Mouse (Mus musculus) hindbrain, embryonic 15.5 days (tissue): ENCODE data around the gene Uqcr11. TPM values are rescaled to one million over a fixed set of nuclear protein-coding genes. Genes with fewer than 3 reads are reported as not detected.

Source experiments
- ATAC-seq: fragments of 200-750 bp; cut with Nextera tagmentation; 2 replicates; pipeline ENCODE4 v1.8.0; 2017; ENCODE audit warnings: low read depth, moderate number of reproducible peaks, moderate TSS enrichment; ENCODE audit not compliant: low FRiP score
- H3K27ac ChIP-seq: fragments of 300-500 bp; sonication (generic); replicated peaks from 2 replicates; pipeline ENCODE4 v1.5.1; 2015; ENCODE audit warnings: mild to moderate bottlenecking, inconsistent platforms
- H3K27me3 ChIP-seq: fragments of 300-500 bp; sonication (generic); 2 replicates; pipeline ENCODE4 v1.6.1; 2015; ENCODE audit warnings: control low read depth, inconsistent platforms
- H3K36me3 ChIP-seq: fragments of 300-500 bp; sonication (generic); 2 replicates; pipeline ENCODE4 v1.6.1; 2015; ENCODE audit warnings: control low read depth, inconsistent platforms
- H3K4me1 ChIP-seq: fragments of 300-500 bp; sonication (generic); replicated peaks from 2 replicates; pipeline ENCODE4 v1.6.1; 2015; ENCODE audit warnings: control low read depth, inconsistent platforms
- H3K4me2 ChIP-seq: fragments of 300-500 bp; sonication (generic); 2 replicates; pipeline ENCODE4 v1.6.1; 2015; ENCODE audit warnings: moderate library complexity, mild to moderate bottlenecking, inconsistent platforms
- H3K4me3 ChIP-seq: fragments of 300-500 bp; sonication (generic); 2 replicates; pipeline ENCODE4 v1.5.1; 2015; ENCODE audit warnings: mild to moderate bottlenecking, inconsistent platforms
- H3K9ac ChIP-seq: fragments of 300-500 bp; sonication (generic); 2 replicates; pipeline ENCODE4 v1.6.1; 2015; ENCODE audit warnings: inconsistent platforms
- H3K9me3 ChIP-seq: fragments of 300-500 bp; sonication (generic); 2 replicates; pipeline ENCODE4 v1.6.1; 2016; ENCODE audit warnings: control low read depth, inconsistent platforms
- WGBS: fragments of 180-500 bp; shearing (Covaris S2); methylation state at CpG from one replicate; pipeline ENCODE4 v1.1.7; 2015; 5-methylcytosine and 5-hydroxymethylcytosine counted together
- polyA plus RNA-seq: library from polyadenylated mRNA; unstranded; fragments of >200 nt; fragmentation: Nextera tagmentation; extraction: Ambion mirVana; gene quantifications from 2 replicates; pipeline ENCODE4 v1.2.1, GENCODE M21; 2015

Uqcr11 gene
- polyA plus RNA-seq, 1 experiment from 2014 or later: 711 TPM

DNA sequence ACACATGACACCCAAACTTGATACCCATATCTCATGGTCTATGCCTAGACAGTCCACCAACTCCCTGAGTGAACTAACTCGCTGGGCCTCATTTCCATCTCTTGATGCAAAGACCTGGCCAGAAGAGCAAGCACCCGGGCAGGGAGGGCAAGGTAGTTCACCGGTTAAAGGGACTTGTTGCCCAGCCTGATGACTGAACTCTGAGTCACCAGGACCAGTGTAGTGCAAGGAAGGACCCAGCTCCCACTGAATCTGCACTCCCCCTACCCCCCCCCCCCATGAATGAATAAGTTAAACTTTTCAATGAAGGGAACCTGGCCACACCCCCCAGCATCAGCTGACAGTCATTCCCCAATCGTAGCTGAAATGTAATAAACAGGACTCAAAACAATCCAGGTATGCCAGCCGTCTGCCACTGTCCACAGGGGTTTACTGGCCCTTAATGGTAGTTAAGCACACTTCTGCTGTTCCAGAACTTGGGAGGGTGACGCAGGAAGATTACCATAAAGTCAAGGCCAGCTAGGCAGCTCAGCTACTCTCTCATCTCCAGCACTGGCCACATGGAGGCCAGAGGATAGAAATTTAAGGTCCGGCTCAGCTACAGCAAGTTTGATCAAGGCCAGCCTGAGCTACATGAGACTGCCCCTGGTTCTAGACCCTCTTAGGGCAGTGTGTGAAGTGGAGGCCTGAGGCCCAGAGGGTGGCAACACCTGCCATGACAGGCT lies 23.8 kb downstream of the Uqcr11 start:
- 75% methylated on average over 7 of the region's 7 CpGs for WGBS
- peak overlapping the region; percentile 89 for H3K4me2 ChIP-seq
- peaks cover 36% of the 10 kb centered on the region for H3K4me1 ChIP-seq
- H3K27me3 ChIP-seq: no peaks in the 10 kb centered on the region
- peaks cover 42% of the 10 kb centered on the region for H3K36me3 ChIP-seq
- peak overlapping the region; percentile 94 for H3K4me3 ChIP-seq
- H3K27ac ChIP-seq: no peak overlapping the region
- 0 out of 2 replicates have a peak overlapping the region, but pooled peaks have one; percentile 13 for H3K9ac ChIP-seq
- H3K9me3 ChIP-seq: no peaks in the 10 kb centered on the region
- ATAC-seq: no peak

- 57% methylated on average over 10 of the region's 10 CpGs for WGBS
- no peak overlapping the region for H3K4me3 ChIP-seq
- no peaks in the 10 kb centered on the region for H3K9me3 ChIP-seq
- H3K4me2 ChIP-seq: no peak overlapping the region
- H3K27ac ChIP-seq: no peak overlapping the region
- H3K36me3 ChIP-seq: peaks cover 33% of the 10 kb centered on the region
- ATAC-seq: no peak
- no peak overlapping the region for H3K9ac ChIP-seq
- peaks cover 6% of the 10 kb centered on the region for H3K4me1 ChIP-seq
- H3K27me3 ChIP-seq: no peaks in the 10 kb centered on the region
Measured at GRCm38 (mm10) chr10:80377716-80378115, 28.9 kb downstream of the Uqcr11 start.

DNA sequence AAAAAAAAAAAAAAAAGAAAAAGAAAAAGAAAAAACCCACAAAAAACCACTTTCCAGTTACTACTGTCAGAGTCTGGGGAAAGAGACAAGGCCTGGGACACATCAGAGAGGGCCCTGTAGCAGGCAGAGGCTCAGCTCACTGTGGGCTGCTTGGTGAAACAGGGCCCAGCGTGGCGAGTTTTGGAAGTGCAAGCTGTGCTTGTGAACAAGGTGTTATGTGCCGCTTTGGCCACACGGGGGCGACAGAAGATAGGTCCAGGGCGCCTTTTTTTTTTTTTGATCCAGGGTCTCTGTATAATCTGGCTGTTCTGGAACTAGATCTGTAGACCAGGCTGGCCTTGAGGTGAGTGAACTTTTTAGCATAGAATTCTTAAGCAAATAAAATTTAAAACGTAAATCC lies 30.5 kb downstream of the Uqcr11 start:
- Histone ChIP-seq H3K27me3 (no peaks in the 10 kb centered on the region), H3K36me3 (peaks cover 19% of the 10 kb centered on the region), H3K4me2 (no peak overlapping the region), H3K9me3 (no peaks in the 10 kb centered on the region), H3K4me3 (no peak overlapping the region), H3K9ac (no peak overlapping the region), H3K27ac (no peak overlapping the region), H3K4me1 (peaks cover 11% of the 10 kb centered on the region)
- WGBS: 1% methylated on average over 7 of the region's 7 CpGs
- no peak for ATAC-seq

DNA sequence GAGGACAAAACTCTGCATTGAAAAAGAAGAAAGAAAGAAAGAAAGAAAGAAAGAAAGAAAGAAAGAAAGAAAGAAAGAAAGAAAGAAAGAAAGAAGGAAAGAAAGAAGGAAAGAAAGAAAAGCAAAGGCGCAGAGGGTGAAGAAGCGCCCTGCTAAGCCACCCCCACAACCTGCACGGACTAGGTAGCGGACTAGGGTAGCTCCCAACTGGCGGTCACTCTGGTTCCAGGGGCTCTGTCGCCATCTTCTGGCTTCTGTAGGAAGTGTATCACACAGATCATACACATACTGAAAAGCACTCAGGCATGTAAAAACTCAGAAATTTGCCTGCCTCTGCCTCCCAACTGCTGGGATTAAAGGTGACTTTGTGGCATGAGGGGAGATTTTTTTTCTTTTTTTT lies 32.6 kb downstream of the Uqcr11 start:
- Histone ChIP-seq H3K27ac (no peak overlapping the region), H3K27me3 (no peaks in the 10 kb centered on the region), H3K9me3 (no peaks in the 10 kb centered on the region), H3K4me3 (no peak overlapping the region), H3K4me2 (no peak overlapping the region), H3K9ac (no peak overlapping the region), H3K36me3 (0 out of 2 replicates have a peak, but pooled peaks cover 1% of the 10 kb centered on the region), H3K4me1 (peaks cover 10% of the 10 kb centered on the region)
- no peak for ATAC-seq
- 21% methylated on average over 6 of the region's 6 CpGs for WGBS

- Histone ChIP-seq H3K9ac (no peak overlapping the region), H3K4me1 (peaks cover 10% of the 10 kb centered on the region), H3K27ac (no peak overlapping the region), H3K4me3 (no peak overlapping the region), H3K4me2 (no peak overlapping the region), H3K27me3 (no peaks in the 10 kb centered on the region; the same call in 1 of the 2 replicates), H3K9me3 (no peaks in the 10 kb centered on the region), H3K36me3 (no peaks in the 10 kb centered on the region)
- no peak for ATAC-seq
- WGBS: 78% methylated on average over 6 of the region's 6 CpGs
Measured at GRCm38 (mm10) chr10:80372706-80373105, 33.9 kb downstream of the Uqcr11 start.

GRCm38 (mm10) chr10:80371983-80372382 lies 34.6 kb downstream of the Uqcr11 start:
- 48% methylated on average over 9 of the region's 9 CpGs for WGBS
- Histone ChIP-seq H3K9ac (no peak overlapping the region), H3K4me1 (peaks cover 10% of the 10 kb centered on the region), H3K27me3 (no peaks in the 10 kb centered on the region; the same call in 1 of the 2 replicates), H3K36me3 (no peaks in the 10 kb centered on the region), H3K4me2 (peak overlapping the region; percentile 44), H3K9me3 (no peaks in the 10 kb centered on the region), H3K27ac (peak overlapping the region; percentile 25; the same call in 1 of the 2 replicates), H3K4me3 (peak overlapping the region; percentile 27; the same call in 1 of the 2 replicates)
- no peak for ATAC-seq

DNA sequence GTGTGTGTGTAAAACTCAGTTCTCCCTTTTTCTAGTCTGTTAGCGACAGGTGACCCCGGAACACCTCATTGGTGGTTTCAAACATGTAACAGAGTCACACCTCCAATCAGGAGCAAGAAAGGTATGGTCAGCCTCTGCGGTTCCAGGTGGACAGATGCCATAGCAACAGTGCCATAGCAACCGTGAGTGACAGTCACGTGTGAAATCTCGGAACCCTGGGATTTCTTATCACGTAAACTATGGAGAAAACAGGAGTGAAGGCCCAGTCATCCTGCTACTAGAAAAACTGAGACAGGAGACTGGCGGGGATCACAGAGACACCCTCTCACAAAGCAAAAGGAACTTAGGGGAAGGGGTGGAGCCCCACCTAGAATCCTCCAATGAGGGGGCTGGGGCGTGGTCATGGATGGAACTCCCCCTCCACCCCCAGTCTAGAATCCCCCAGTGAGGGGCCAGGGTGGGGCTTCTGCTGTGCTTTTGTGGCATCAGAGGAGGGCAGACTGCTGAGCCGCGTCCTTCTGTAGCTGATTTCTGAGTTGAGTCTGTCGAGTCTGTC lies 35.1 kb downstream of the Uqcr11 start:
- Histone ChIP-seq H3K4me3 (peak overlapping the region; percentile 27), H3K4me2 (peak overlapping the region; percentile 44), H3K36me3 (no peaks in the 10 kb centered on the region), H3K27me3 (no peaks in the 10 kb centered on the region; the same call in 1 of the 2 replicates), H3K9ac (no peak overlapping the region), H3K27ac (peak overlapping the region; percentile 25; the same call in 1 of the 2 replicates), H3K9me3 (no peaks in the 10 kb centered on the region), H3K4me1 (peaks cover 10% of the 10 kb centered on the region)
- WGBS: 4% methylated on average over 12 of the region's 12 CpGs
- peak; percentile 90 for ATAC-seq

- H3K27me3 ChIP-seq: peaks cover under 1% of the 10 kb centered on the region; the same call in 1 of the 2 replicates
- no peak overlapping the region for H3K9ac ChIP-seq
- no peak overlapping the region for H3K4me3 ChIP-seq
- H3K4me1 ChIP-seq: peaks cover 10% of the 10 kb centered on the region
- no peak overlapping the region for H3K27ac ChIP-seq
- H3K36me3 ChIP-seq: no peaks in the 10 kb centered on the region
- WGBS: 80% methylated on average over 21 of the region's 21 CpGs
- H3K4me2 ChIP-seq: no peak overlapping the region
- ATAC-seq: no peak
- no peaks in the 10 kb centered on the region for H3K9me3 ChIP-seq
Measured at GRCm38 (mm10) chr10:80369995-80370747, 36.5 kb downstream of the Uqcr11 start.

DNA sequence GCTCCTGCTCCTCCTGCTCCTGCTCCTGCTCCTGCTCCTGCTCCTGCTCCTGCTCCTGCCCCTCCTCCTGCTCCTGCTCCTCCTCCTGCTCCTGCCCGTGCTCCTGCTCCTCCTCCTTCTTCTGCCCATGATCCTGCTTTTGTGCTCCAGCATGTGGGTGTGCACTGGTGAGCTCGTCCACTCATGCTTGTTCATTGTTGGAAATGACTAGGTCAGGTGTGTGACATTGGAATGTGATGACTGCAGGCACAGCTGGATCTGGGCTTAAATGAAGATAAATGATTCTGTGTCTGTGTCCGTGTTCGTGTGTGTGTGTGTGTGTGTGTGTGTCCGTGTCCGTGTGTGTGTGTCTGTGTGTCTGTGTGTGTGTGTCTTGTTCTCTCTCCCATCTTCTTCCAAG lies 38.2 kb downstream of the Uqcr11 start:
- Histone ChIP-seq H3K4me3 (no peak overlapping the region), H3K27ac (no peak overlapping the region), H3K36me3 (no peaks in the 10 kb centered on the region), H3K9ac (no peak overlapping the region), H3K9me3 (no peaks in the 10 kb centered on the region), H3K4me1 (peaks cover 15% of the 10 kb centered on the region), H3K27me3 (peaks cover 3% of the 10 kb centered on the region; the same call in 1 of the 2 replicates), H3K4me2 (no peak overlapping the region)
- 88% methylated on average over 6 of the region's 6 CpGs for WGBS
- ATAC-seq: no peak

- Histone ChIP-seq H3K4me2 (no peak overlapping the region), H3K9ac (no peak overlapping the region), H3K36me3 (no peaks in the 10 kb centered on the region), H3K27ac (no peak overlapping the region), H3K27me3 (peaks cover 3% of the 10 kb centered on the region; the same call in 1 of the 2 replicates), H3K4me1 (peaks cover 15% of the 10 kb centered on the region), H3K4me3 (no peak overlapping the region), H3K9me3 (no peaks in the 10 kb centered on the region)
- WGBS: 63% methylated on average over 5 of the region's 5 CpGs
- no peak for ATAC-seq
Measured at GRCm38 (mm10) chr10:80367954-80368353, 38.7 kb downstream of the Uqcr11 start.

- Histone ChIP-seq H3K27ac (no peak overlapping the region), H3K36me3 (no peaks in the 10 kb centered on the region), H3K4me2 (no peak overlapping the region), H3K9me3 (no peaks in the 10 kb centered on the region), H3K4me1 (0 out of 2 replicates have a peak, but pooled peaks cover 5% of the 10 kb centered on the region), H3K27me3 (peaks cover 3% of the 10 kb centered on the region; the same call in 1 of the 2 replicates), H3K4me3 (no peak overlapping the region), H3K9ac (no peak overlapping the region)
- WGBS: 76% methylated on average over 6 of the region's 6 CpGs
- ATAC-seq: no peak
Measured at GRCm38 (mm10) chr10:80365736-80366135, 40.9 kb downstream of the Uqcr11 start.

GRCm38 (mm10) chr10:80363734-80364133 lies 42.9 kb downstream of the Uqcr11 start:
- 0 out of 2 replicates have a peak, but pooled peaks have one; percentile 24 for ATAC-seq
- H3K36me3 ChIP-seq: no peaks in the 10 kb centered on the region
- H3K4me2 ChIP-seq: no peak overlapping the region
- WGBS: 29% methylated on average over 6 of the region's 6 CpGs
- no peak overlapping the region for H3K4me3 ChIP-seq
- 0 out of 2 replicates have a peak, but pooled peaks cover 5% of the 10 kb centered on the region for H3K4me1 ChIP-seq
- H3K9me3 ChIP-seq: no peaks in the 10 kb centered on the region
- no peak overlapping the region for H3K27ac ChIP-seq
- H3K27me3 ChIP-seq: peaks cover 18% of the 10 kb centered on the region
- no peak overlapping the region for H3K9ac ChIP-seq
